Mouse (Mus musculus) MN1 (cell line): ENCODE data around the gene Cldn9.

Experiments
- DNase-seq: peaks from one replicate; pipeline ENCODE4 v3.0.0-alpha.2; 2016; ENCODE audit warnings: low spot score

Cldn9 gene

GRCm38 (mm10) chr17:23683856-23684672 is at the start of gene Cldn9:
TSS of gene Cldn9 (minus strand) at chr17:23684026.
- no peak for DNase-seq

DNA sequence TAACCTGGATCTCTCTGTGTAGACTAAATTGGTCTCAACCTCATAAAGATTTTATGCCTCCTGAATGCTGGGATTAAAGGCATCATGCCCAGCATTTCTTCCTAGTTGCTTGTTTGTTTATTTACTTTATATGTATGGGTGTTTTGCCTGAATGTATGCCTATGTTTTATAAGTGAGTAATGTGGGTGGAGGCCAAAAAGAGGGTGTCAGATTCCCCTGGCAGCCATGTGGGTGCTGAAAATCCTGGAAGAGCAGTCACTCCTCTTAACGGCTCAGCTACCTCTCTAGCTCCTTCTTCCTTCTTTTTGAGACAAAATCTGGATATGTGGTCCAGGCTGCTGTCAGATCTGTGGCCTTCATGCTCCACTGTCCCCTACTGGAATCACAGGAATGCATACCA is 46.6 kb upstream of the Cldn9 start:
- no peak for DNase-seq

- DNase-seq = peak; percentile 91
These were observed 42.9 kb upstream of the Cldn9 start for GRCm38 (mm10) chr17:23726758-23727142.

DNA sequence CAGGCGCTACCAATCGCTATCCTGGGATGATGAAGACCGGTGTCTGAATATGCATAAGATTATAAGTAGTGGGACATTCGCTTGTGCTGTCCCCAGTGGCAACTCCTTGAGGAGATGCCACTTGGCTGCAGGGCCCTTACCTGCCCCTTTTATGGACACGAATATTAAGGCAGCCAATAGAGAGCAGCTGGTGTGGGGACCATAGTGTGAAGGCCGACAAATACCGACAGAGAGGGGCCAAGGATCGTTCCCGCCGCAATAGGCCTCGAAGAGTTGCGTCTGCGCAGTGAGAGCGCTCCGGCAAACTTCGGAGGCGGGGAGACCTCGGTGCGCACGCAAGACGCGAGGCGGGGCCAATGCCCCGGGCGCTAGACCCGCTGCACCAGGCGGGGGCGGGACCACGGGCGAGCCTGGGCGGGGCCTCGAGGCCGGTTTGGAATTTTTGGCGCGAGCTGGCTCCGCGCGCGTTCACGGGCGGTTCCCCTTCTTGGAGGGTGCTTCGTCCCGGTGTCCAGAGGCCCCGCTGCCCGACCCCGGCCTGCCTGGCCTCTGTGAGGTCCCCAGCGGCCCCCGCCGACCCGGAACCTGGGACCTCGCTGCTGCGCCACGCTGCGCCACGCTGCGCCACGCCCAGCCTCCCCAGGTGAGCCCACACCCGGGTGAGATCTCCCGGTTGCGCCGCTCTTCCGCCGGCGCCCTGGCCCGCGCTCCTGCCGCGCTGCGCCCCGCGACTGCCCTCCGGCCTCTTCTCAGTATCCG is 42.4 kb upstream of the Cldn9 start, which contains the start of gene Pkmyt1:
Gene Pkmyt1, plus strand, starts transcription at position 338 of the 759 bp plus-strand sequence.
- peak; percentile 97 for DNase-seq

DNA sequence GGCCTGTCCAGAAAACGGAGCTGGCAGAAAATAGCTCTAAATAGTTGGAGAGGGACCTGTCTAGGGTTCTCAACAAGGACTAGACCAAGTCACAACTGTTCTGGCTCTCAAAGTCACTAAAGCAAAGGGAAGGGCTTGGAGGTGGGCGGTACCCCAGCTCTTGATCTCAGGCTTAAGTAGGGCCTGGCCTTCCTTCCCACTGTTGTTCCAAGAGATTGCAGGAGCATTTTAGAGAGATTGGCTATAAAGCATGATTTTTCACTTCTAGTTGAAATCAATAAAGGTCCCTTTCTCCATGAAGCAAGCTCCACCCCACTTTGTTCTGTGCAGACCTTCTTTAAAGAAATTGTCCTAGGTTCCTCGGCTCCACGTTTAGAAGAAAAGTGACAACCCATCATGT is 41.7 kb upstream of the Cldn9 start:
- peak; percentile 31 for DNase-seq

DNA sequence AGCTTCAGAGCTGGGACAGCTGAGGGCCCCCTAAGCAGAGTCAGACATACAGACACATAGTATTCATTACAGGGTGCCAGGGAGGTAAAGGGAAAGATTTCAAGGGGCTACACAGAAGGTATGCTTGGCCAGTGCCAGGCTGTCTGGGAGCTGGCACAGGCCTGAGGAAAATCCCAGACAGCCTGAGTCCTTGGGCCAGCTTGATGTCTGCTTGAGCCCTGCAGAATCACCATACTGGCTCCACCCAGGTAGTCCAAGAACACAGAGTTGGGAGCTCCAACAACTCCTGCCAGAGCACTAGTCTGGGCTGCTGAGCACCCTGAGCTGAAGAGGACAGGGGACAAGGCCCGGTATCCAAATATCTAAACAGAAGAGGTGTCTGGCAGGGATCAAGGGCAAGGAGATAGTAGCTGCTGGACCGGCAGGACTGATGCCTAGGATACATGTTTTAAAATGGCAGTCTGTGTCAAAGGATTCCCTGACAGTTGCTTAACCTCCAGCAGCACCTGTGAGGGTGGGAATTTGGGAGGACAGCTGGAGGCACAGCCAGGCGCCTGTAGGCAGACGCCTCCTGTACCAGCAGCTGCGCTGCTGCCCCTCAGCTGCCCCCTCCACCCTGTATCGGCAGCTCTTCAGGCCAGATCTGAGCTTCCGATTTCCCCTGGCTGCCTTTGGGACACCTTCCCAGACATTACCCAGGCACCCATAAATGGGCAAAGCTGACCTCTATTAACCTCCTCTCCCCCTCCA is 38.7 kb upstream of the Cldn9 start, which contains the start of gene 1520401A03Rik:
Gene 1520401A03Rik, minus strand, starts transcription at position 408 of the 750 bp plus-strand sequence.
- DNase-seq = no peak

DNA sequence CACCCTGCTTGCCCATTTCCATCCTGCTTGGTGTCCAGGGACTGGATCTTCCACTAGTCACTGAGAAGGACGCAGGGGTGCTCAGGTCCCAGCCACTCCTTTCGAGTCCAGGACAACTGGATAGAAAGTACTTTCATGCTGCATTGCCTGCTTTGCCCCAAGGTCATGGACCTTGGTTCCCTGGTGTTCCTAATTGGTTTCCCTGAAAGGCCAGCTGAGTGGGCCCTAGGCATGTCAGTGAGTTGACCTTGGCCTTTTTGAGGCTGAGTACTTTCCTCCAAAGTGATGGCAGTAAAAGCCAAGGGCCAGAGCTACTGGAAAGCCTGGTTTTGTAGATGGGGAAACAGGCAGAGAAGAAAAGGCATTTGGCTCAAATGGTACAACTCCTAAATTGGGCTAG is 38.1 kb upstream of the Cldn9 start:
- DNase-seq = no peak

- no peak for DNase-seq
These were observed 35.6 kb upstream of the Cldn9 start for GRCm38 (mm10) chr17:23719455-23719854.

GRCm38 (mm10) chr17:23717003-23717402 is 33.2 kb upstream of the Cldn9 start:
- no peak for DNase-seq

DNA sequence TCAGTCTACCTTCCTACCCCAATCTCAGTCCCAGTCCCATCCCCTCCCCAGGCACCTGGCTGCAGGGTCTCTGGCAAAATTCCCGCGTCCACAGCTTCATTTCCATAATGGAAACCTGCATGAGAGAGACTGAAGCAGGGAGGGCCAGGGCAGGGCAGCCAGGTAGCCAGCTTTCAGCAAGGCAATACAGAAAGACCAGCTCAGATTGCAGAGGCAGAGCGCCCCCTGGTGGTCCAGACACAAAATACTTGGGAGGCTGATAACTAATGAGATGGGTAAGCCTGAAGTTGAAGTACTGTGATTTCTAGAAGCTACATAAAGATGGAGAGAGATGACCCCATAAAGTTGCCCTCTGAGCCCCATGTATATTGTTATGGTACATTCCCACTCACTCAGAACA is 22.4 kb upstream of the Cldn9 start:
- peak; percentile 86 for DNase-seq

DNA sequence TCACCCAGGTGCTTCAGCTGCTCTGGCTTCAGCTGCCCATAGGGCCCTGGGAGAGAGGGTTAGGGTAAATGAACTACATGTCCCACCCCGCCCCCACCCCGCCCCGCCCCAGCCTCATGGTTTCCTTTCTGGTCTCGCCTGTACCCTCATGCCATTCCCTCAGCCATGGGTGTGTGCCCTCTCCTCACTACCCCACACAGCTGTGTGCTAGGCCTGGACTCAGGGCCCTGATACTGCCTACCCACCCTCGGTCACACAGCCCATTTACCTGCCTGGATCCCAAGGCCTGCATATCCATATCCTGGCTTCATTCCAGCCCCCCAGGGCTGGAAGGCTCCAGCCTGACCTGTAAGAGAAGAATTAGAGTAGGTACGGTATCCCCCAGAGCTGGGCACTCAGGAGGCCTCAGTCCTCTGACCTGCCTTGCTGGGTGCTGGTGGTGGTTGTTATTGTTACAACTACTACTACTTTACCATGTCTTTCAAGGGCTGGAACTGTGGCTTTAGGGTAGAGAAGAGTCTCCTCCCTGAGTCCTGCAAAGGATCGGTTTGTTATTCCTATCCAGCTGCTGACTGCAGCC is 21.8 kb upstream of the Cldn9 start:
- no peak for DNase-seq

DNA sequence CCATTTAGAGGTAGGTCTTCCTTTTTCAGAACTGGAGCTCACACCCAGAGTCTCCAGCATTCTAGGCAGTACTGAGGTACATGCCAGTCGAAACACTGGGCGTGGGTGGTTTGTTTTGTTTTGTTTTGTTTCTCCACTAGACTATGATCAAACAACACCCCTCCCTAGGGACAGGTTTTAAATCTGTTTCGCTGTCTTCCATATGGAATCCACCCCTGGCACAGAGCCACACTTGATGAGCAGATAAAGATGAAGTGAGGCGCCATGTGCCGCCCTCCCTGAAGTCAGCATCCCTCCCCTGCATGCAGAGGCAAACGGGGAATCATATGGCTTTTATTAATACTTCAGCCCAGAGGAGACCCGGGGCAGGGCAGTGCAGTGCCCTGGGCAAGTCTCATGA is 20.9 kb upstream of the Cldn9 start:
- peak; percentile 86 for DNase-seq

GRCm38 (mm10) chr17:23703301-23703700 is 19.5 kb upstream of the Cldn9 start:
- no peak for DNase-seq

DNA sequence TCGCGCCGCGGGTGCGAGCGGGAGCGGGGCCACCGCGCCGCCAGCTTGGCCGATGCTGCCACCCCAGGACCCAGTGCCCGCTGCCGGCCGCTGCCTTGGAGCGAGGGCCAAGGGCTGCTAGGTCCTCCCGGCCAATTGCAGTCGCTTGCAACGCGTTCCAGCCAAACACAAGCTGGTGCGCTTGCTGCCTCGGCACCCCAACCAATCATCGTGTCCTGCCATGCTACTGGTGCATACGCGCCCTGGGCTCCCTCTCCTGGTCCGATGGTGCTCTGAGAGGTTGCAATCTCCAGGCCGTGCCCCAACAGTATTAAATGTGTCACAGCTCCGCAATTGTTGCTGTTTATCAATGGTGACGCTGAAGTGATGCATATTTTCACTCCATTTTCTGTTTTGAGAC is 16.3 kb upstream of the Cldn9 start:
- peak; percentile 97 for DNase-seq

- DNase-seq = peak; percentile 61
These were observed 15.6 kb upstream of the Cldn9 start for GRCm38 (mm10) chr17:23699131-23700077.

- DNase-seq = no peak
These were observed 12.0 kb upstream of the Cldn9 start for GRCm38 (mm10) chr17:23695801-23696200.

DNA sequence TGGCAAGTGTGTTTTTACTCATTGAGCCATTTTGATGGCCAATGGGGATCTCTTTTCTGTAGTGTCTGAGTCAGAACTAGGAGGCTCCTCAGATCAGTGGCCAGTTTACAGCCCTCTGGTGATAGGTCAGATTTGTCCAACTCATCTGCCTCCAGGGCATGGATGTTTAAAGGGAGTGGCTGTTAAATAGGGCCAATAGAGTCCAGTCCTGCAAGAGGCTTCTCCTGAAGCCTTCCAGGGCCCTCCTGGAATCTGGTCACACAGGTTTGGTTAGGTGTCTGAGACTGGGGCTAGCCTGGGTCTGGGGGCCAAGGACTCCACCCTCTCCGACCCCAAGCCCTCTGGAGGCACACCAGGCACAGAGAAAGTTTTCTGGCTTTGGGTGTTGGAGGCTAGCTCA is 10.7 kb upstream of the Cldn9 start:
- DNase-seq = no peak

GRCm38 (mm10) chr17:23683226-23683625 is 600 bp downstream of the Cldn9 start:
- DNase-seq = peak; percentile 51

- no peak for DNase-seq
These were observed 1.3 kb downstream of the Cldn9 start for GRCm38 (mm10) chr17:23682530-23682929.

GRCm38 (mm10) chr17:23682092-23682491 is 1.7 kb downstream of the Cldn9 start:
- no peak for DNase-seq

- DNase-seq = peak; percentile 88
These were observed 2.7 kb downstream of the Cldn9 start for GRCm38 (mm10) chr17:23681086-23681485.
